Mouse (Mus musculus) T-cell, adult 2 months (primary cell): Measurements from ENCODE around the gene Spata31d1b.

Experiments used
- DNase-seq: peaks from one replicate; pipeline ENCODE4 v3.0.0; 2022; ENCODE audit warnings: low spot score

The Spata31d1b gene

GRCm38 (mm10) chr13:59746711-59747110 is 34.6 kb downstream of the Spata31d1b start, which contains the start of gene 1700014D04Rik:
Gene 1700014D04Rik (minus strand): TSS chr13:59746752.
- no peak for DNase-seq

DNA sequence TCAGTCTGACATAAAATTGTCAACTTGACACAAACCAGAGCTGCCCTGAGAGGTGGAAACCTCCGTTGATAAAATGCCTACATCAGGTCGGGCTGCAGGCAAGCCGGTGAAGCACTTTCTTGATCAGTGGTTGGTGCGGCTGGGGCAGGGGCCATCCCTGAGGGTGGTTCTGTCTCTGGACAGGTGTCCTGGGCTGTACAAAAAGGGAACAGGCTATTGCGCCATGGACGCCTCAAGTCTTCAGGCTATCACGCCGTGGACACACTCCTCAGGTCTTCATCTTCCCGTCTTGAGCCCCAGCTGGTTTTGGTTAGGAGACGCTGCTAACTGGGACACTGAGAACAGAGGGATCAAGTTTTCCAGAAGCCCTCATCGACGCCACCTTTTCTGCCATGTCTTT is 38.2 kb downstream of the Spata31d1b start:
- DNase-seq = no peak

DNA sequence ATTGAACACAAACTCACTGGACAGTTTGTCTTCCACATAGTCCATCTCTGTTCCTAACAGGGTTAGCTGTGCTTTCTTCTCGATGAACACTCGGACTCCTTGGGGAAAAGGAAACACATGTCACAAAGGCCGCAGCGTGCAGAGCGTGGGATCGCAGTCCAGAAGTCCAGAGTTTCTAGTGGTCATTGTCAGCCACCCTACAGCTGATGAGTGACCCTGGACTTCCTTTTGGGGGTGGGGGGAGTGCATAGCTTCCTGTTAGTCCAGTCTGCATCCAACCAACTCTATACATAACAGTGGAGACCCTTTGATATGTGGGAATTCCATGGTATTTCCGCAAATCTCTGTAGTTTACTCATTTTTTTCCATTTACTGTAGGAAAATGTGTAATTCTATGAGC is 44.8 kb downstream of the Spata31d1b start:
- no peak for DNase-seq

DNA sequence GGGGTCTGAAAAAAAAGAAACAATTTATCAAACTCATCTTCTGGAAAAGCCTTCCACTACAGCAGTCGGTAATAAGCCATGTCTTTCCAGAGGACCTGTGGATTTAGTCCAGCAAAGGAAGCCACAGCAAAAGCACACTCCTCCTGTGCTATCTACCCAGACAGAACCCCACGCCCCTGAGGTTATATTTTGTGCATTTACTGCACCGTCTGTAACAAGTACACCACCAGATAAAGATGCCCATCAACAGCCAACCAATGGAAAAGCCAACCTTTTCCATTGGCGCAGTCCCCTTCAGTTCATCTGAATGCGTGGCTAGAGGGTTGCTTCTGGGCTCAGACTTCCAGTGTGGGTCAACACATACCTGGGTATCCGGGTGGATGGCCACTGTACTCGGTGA is 50.7 kb downstream of the Spata31d1b start:
- DNase-seq = no peak

GRCm38 (mm10) chr13:59766786-59767515 is 54.9 kb downstream of the Spata31d1b start:
- no peak for DNase-seq

DNA sequence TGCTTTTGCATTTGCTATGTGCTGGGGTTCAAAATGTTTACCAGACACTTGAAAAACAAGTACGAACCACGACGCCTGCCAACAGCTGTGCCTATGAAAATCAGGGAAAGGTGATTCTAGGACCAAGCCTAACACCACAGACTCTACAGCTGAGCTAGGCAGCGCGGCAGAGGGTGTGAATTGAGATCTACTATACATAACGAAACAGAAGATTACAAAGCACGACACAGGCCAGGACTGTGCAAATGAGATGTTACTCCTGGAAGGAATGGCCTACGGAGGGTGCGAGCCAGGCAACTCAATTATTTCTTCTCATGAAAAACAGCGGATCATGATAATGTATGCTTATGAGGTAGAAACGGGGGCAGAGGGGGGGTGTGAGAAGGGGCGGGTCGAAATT is 56.4 kb downstream of the Spata31d1b start:
- DNase-seq = no peak
